Mouse (Mus musculus): Measurements from ENCODE around the gene Ppfibp1. TPM values are rescaled to one million over a fixed set of nuclear protein-coding genes. Genes with fewer than 3 reads are reported as not detected.

The Ppfibp1 gene
- polyA plus RNA-seq, 1 experiment from 2014 or later = 25.0 TPM

GRCm38 (mm10) chr6:146984569-146984968 is 96.3 kb downstream of the Ppfibp1 start:
- Histone ChIP-seq H3K9ac (replicated peaks) (no peak overlapping the region), H3K27me3 (no peaks in the 10 kb centered on the region), H3K4me1 (peaks cover 11% of the 10 kb centered on the region; the same call in 1 of the 2 replicates), H3K4me3 (no peak overlapping the region), H3K9me3 (no peaks in the 10 kb centered on the region), H3K4me2 (replicated peaks) (no peak overlapping the region), H3K36me3 (no peaks in the 10 kb centered on the region), H3K27ac (replicated peaks) (no peak overlapping the region)
- WGBS = 87% methylated on average over 3 of the region's 3 CpGs
- ATAC-seq (ENCODE audit: low FRiP score, low read depth) = no peak

GRCm38 (mm10) chr6:146994236-146994635 is 105.9 kb downstream of the Ppfibp1 start:
- no peaks in the 10 kb centered on the region for H3K9me3 ChIP-seq
- no peak for ATAC-seq (ENCODE audit: low FRiP score, low read depth)
- no peaks in the 10 kb centered on the region for H3K36me3 ChIP-seq
- H3K4me1 ChIP-seq = no peaks in the 10 kb centered on the region
- no peak overlapping the region for H3K9ac ChIP-seq (replicated peaks)
- no peak overlapping the region for H3K27ac ChIP-seq (replicated peaks)
- no peak overlapping the region for H3K4me3 ChIP-seq
- WGBS = 45% methylated on average over 5 of the region's 5 CpGs
- no peak overlapping the region for H3K4me2 ChIP-seq (replicated peaks)
- H3K27me3 ChIP-seq = no peaks in the 10 kb centered on the region

- H3K4me1 ChIP-seq = no peaks in the 10 kb centered on the region
- 71% methylated on average over 2 of the region's 2 CpGs for WGBS
Observed at GRCm38 (mm10) chr6:146995391-146995790, 107.1 kb downstream of the Ppfibp1 start.

GRCm38 (mm10) chr6:146995878-146996277 is 107.6 kb downstream of the Ppfibp1 start:
- Histone ChIP-seq H3K9ac (replicated peaks) (no peak overlapping the region), H3K4me1 (no peaks in the 10 kb centered on the region), H3K27me3 (no peaks in the 10 kb centered on the region), H3K4me3 (no peak overlapping the region), H3K9me3 (no peaks in the 10 kb centered on the region), H3K27ac (replicated peaks) (no peak overlapping the region), H3K4me2 (replicated peaks) (no peak overlapping the region), H3K36me3 (no peaks in the 10 kb centered on the region)
- WGBS = 86% methylated on average over 6 of the region's 6 CpGs
- no peak for ATAC-seq (ENCODE audit: low FRiP score, low read depth)

More at GRCm38 (mm10) chr6:146995391-146995790, 107.1 kb downstream of the Ppfibp1 start:
- H3K9ac ChIP-seq (replicated peaks) = no peak overlapping the region
- no peaks in the 10 kb centered on the region for H3K9me3 ChIP-seq
- no peaks in the 10 kb centered on the region for H3K27me3 ChIP-seq
- no peak overlapping the region for H3K4me2 ChIP-seq (replicated peaks)
- no peak overlapping the region for H3K27ac ChIP-seq (replicated peaks)
- ATAC-seq (ENCODE audit: low FRiP score, low read depth) = no peak; the same call in 1 of the 2 replicates
- no peaks in the 10 kb centered on the region for H3K36me3 ChIP-seq
- H3K4me3 ChIP-seq = no peak overlapping the region

- H3K27ac ChIP-seq (replicated peaks) = no peak overlapping the region
- H3K9ac ChIP-seq (replicated peaks) = no peak overlapping the region
- H3K4me2 ChIP-seq (replicated peaks) = no peak overlapping the region
- H3K9me3 ChIP-seq = no peaks in the 10 kb centered on the region
- H3K27me3 ChIP-seq = no peaks in the 10 kb centered on the region
- no peaks in the 10 kb centered on the region for H3K4me1 ChIP-seq
- H3K36me3 ChIP-seq = no peaks in the 10 kb centered on the region
- 90% methylated on average over 6 of the region's 6 CpGs for WGBS
- ATAC-seq (ENCODE audit: low FRiP score, low read depth) = no peak
- no peak overlapping the region for H3K4me3 ChIP-seq
Observed at GRCm38 (mm10) chr6:146997006-146997405, 108.7 kb downstream of the Ppfibp1 start.

GRCm38 (mm10) chr6:146998710-146999109 is 110.4 kb downstream of the Ppfibp1 start:
- no peaks in the 10 kb centered on the region for H3K36me3 ChIP-seq
- no peak overlapping the region for H3K4me3 ChIP-seq
- no peaks in the 10 kb centered on the region for H3K9me3 ChIP-seq
- ATAC-seq (ENCODE audit: low FRiP score, low read depth) = no peak
- no peak overlapping the region for H3K27ac ChIP-seq (replicated peaks)
- no peaks in the 10 kb centered on the region for H3K27me3 ChIP-seq
- no peak overlapping the region for H3K4me2 ChIP-seq (replicated peaks)
- WGBS = 91% methylated on average over 4 of the region's 4 CpGs
- H3K9ac ChIP-seq (replicated peaks) = no peak overlapping the region
- no peaks in the 10 kb centered on the region for H3K4me1 ChIP-seq

- Histone ChIP-seq H3K9ac (replicated peaks) (no peak overlapping the region), H3K27ac (replicated peaks) (no peak overlapping the region), H3K4me1 (no peaks in the 10 kb centered on the region), H3K9me3 (no peaks in the 10 kb centered on the region), H3K4me2 (replicated peaks) (no peak overlapping the region), H3K36me3 (no peaks in the 10 kb centered on the region), H3K27me3 (no peaks in the 10 kb centered on the region), H3K4me3 (no peak overlapping the region)
- 89% methylated on average over 9 of the region's 9 CpGs for WGBS
- ATAC-seq (ENCODE audit: low FRiP score, low read depth) = no peak
Observed at GRCm38 (mm10) chr6:146999302-146999701, 111.0 kb downstream of the Ppfibp1 start.

- Histone ChIP-seq H3K27ac (replicated peaks) (no peak overlapping the region), H3K4me3 (no peak overlapping the region), H3K4me2 (replicated peaks) (no peak overlapping the region), H3K27me3 (no peaks in the 10 kb centered on the region), H3K9ac (replicated peaks) (no peak overlapping the region), H3K36me3 (no peaks in the 10 kb centered on the region), H3K4me1 (no peaks in the 10 kb centered on the region), H3K9me3 (no peaks in the 10 kb centered on the region)
- no peak for ATAC-seq (ENCODE audit: low FRiP score, low read depth)
- 84% methylated on average over 2 of the region's 2 CpGs for WGBS
Observed at GRCm38 (mm10) chr6:146999755-147000154, 111.5 kb downstream of the Ppfibp1 start.

- 60% methylated on average over 3 of the region's 3 CpGs for WGBS
Observed at GRCm38 (mm10) chr6:147008148-147008547, 119.9 kb downstream of the Ppfibp1 start.

GRCm38 (mm10) chr6:147010358-147010757 is 122.1 kb downstream of the Ppfibp1 start:
- no peak for ATAC-seq (ENCODE audit: low FRiP score, low read depth)
- Histone ChIP-seq H3K4me2 (replicated peaks) (no peak overlapping the region), H3K27me3 (no peaks in the 10 kb centered on the region), H3K27ac (replicated peaks) (no peak overlapping the region), H3K36me3 (no peaks in the 10 kb centered on the region), H3K4me1 (no peaks in the 10 kb centered on the region), H3K4me3 (no peak overlapping the region), H3K9me3 (no peaks in the 10 kb centered on the region), H3K9ac (replicated peaks) (no peak overlapping the region)
- WGBS = 91% methylated on average over 6 of the region's 6 CpGs

More at GRCm38 (mm10) chr6:147008148-147008547, 119.9 kb downstream of the Ppfibp1 start:
- Histone ChIP-seq H3K4me3 (no peak overlapping the region), H3K9me3 (no peaks in the 10 kb centered on the region), H3K4me1 (no peaks in the 10 kb centered on the region), H3K4me2 (replicated peaks) (no peak overlapping the region), H3K27me3 (no peaks in the 10 kb centered on the region), H3K36me3 (no peaks in the 10 kb centered on the region), H3K27ac (replicated peaks) (no peak overlapping the region), H3K9ac (replicated peaks) (no peak overlapping the region)
- ATAC-seq (ENCODE audit: low FRiP score, low read depth) = no peak

- 91% methylated on average over 15 of the region's 15 CpGs for WGBS
- H3K4me1 ChIP-seq = no peaks in the 10 kb centered on the region
- no peak overlapping the region for H3K4me2 ChIP-seq (replicated peaks)
- H3K9me3 ChIP-seq = no peaks in the 10 kb centered on the region
- H3K4me3 ChIP-seq = no peak overlapping the region
- no peaks in the 10 kb centered on the region for H3K27me3 ChIP-seq
- no peak for ATAC-seq (ENCODE audit: low FRiP score, low read depth)
- H3K27ac ChIP-seq (replicated peaks) = no peak overlapping the region
- no peaks in the 10 kb centered on the region for H3K36me3 ChIP-seq
- H3K9ac ChIP-seq (replicated peaks) = no peak overlapping the region
Observed at GRCm38 (mm10) chr6:147010811-147011520, 122.7 kb downstream of the Ppfibp1 start.

GRCm38 (mm10) chr6:147011555-147011954 is 123.3 kb downstream of the Ppfibp1 start:
- H3K4me3 ChIP-seq = no peak overlapping the region
- no peaks in the 10 kb centered on the region for H3K36me3 ChIP-seq
- 75% methylated on average over 6 of the region's 6 CpGs for WGBS
- H3K4me1 ChIP-seq = no peaks in the 10 kb centered on the region
- H3K27me3 ChIP-seq = no peaks in the 10 kb centered on the region
- no peak overlapping the region for H3K27ac ChIP-seq (replicated peaks)
- no peak for ATAC-seq (ENCODE audit: low FRiP score, low read depth)
- no peaks in the 10 kb centered on the region for H3K9me3 ChIP-seq
- no peak overlapping the region for H3K4me2 ChIP-seq (replicated peaks)
- H3K9ac ChIP-seq (replicated peaks) = no peak overlapping the region

- Histone ChIP-seq H3K9ac (replicated peaks) (no peak overlapping the region), H3K4me3 (no peak overlapping the region), H3K4me2 (replicated peaks) (no peak overlapping the region), H3K9me3 (no peaks in the 10 kb centered on the region), H3K36me3 (no peaks in the 10 kb centered on the region), H3K27ac (replicated peaks) (no peak overlapping the region), H3K27me3 (no peaks in the 10 kb centered on the region), H3K4me1 (no peaks in the 10 kb centered on the region)
- WGBS = 84% methylated on average over 6 of the region's 6 CpGs
- no peak for ATAC-seq (ENCODE audit: low FRiP score, low read depth)
Observed at GRCm38 (mm10) chr6:147011977-147012376, 123.7 kb downstream of the Ppfibp1 start.
